Mouse (Mus musculus) forebrain, postnatal 0 days (tissue): Measurements from ENCODE around the gene Mrpl51. TPM values are rescaled to one million over a fixed set of nuclear protein-coding genes. Genes with fewer than 3 reads are reported as not detected.

Source experiments
- ATAC-seq: fragments of 200-750 bp; cut with Nextera tagmentation; 2 replicates; pipeline ENCODE4 v1.8.0; 2017; ENCODE audit warnings: mild to moderate bottlenecking, moderate library complexity
- DNase-seq: peaks from one replicate; pipeline ENCODE4 v3.0.0-alpha.2; 2015
- H3K27ac ChIP-seq: fragments of 300-500 bp; sonication (generic); 2 replicates; pipeline ENCODE4 v1.5.1; 2014; ENCODE audit warnings: low read depth, mild to moderate bottlenecking, antibody characterized with exemption, low read length, moderate library complexity, mixed read lengths
- H3K27me3 ChIP-seq: fragments of 300-500 bp; sonication (generic); 2 replicates; pipeline ENCODE4 v1.6.1; 2014; ENCODE audit warnings: mild to moderate bottlenecking, low read length, mixed read lengths; ENCODE audit not compliant: insufficient read depth
- H3K36me3 ChIP-seq: fragments of 300-500 bp; sonication (generic); 2 replicates; pipeline ENCODE4 v1.6.1; 2014; ENCODE audit warnings: mild to moderate bottlenecking, moderate library complexity; ENCODE audit not compliant: insufficient read depth
- H3K4me1 ChIP-seq: fragments of 300-500 bp; sonication (generic); 2 replicates; pipeline ENCODE4 v1.6.1; 2014; ENCODE audit warnings: antibody characterized with exemption; ENCODE audit not compliant: insufficient read depth
- H3K4me2 ChIP-seq: fragments of 300-500 bp; sonication (generic); 2 replicates; pipeline ENCODE4 v1.6.1; 2014; ENCODE audit warnings: low read depth, mild to moderate bottlenecking, moderate library complexity
- H3K4me3 ChIP-seq: fragments of 300-500 bp; sonication (generic); 2 replicates; pipeline ENCODE4 v1.5.1; 2014; ENCODE audit warnings: low read depth, low read length, mixed read lengths
- H3K9ac ChIP-seq: fragments of 300-500 bp; sonication (generic); 2 replicates; pipeline ENCODE4 v1.6.1; 2014; ENCODE audit warnings: mild to moderate bottlenecking
- H3K9me3 ChIP-seq: fragments of 300-500 bp; sonication (generic); 2 replicates; pipeline ENCODE4 v1.6.1; 2016; ENCODE audit warnings: low read length
- CTCF ChIP-seq: sonication (generic); IDR thresholded peaks from 2 replicates; pipeline ENCODE4 v1.5.1; 2016; ENCODE audit warnings: antibody characterized with exemption, control low read depth, low read depth
- WGBS: fragments of 180-500 bp; shearing (Covaris S2); extraction: QIAGEN DNeasy Blood & Tissue Kit; methylation state at CpG from one replicate; pipeline ENCODE4 v1.1.7; 2014; 5-methylcytosine and 5-hydroxymethylcytosine counted together
- polyA plus RNA-seq: library from polyadenylated mRNA; unstranded; fragments of >200 nt; fragmentation: Nextera tagmentation; extraction: Ambion mirVana; gene quantifications from 2 replicates; pipeline ENCODE4 v1.2.1, GENCODE M21; 2015
- total RNA-seq: library from RNA; depleted of rRNA; stranded (reverse); fragments of >200 nt; gene quantifications from 2 replicates; pipeline ENCODE4 v1.2.3, GENCODE M21; 2014; rRNA removed

Gene Mrpl51
- 51.3 and 54.0 TPM in 2 replicates for total RNA-seq
- polyA plus RNA-seq: 146 and 148 TPM in 2 replicates

- WGBS: under 1% methylated on average over 53 of the region's 54 CpGs
- Histone ChIP-seq H3K4me2 (peak within 1 kb of the TSS; percentile 71), H3K9ac (peak within 1 kb of the TSS; percentile 62), H3K4me3 (peak within 1 kb of the TSS; percentile 56), H3K36me3 (peaks cover 27% of the 10 kb centered on the region; the same call in 1 of the 2 replicates), H3K9me3 (no peaks in the 10 kb centered on the region), H3K27ac (peak within 1 kb of the TSS; percentile 96), H3K27me3 (no peaks in the 10 kb centered on the region), H3K4me1 (peaks cover 8% of the 10 kb centered on the region; the same call in 1 of the 2 replicates)
- ATAC-seq: peak; percentile 98
- DNase-seq: peak; percentile 100
- TF ChIP-seq CTCF: peak; percentile 55
These were observed at the start of gene Mrpl51, which contains the start of gene Ncapd2 for GRCm38 (mm10) chr6:125191332-125192015. TSS of gene Mrpl51 (plus strand) at chr6:125191801. TSS of gene Ncapd2 (minus strand) at chr6:125191701.

- no peak for ATAC-seq
- no peak overlapping the region for H3K4me2 ChIP-seq
- DNase-seq: no peak
- no peak for TF ChIP-seq CTCF
- peaks cover 55% of the 10 kb centered on the region for H3K36me3 ChIP-seq
- H3K4me1 ChIP-seq: peaks cover 22% of the 10 kb centered on the region
- no peak overlapping the region for H3K4me3 ChIP-seq
- WGBS: 91% methylated on average over 8 of the region's 8 CpGs
- no peak overlapping the region for H3K27ac ChIP-seq
- H3K9ac ChIP-seq: no peak overlapping the region
- no peaks in the 10 kb centered on the region for H3K27me3 ChIP-seq
- no peaks in the 10 kb centered on the region for H3K9me3 ChIP-seq
These were observed 49.2 kb upstream of the Mrpl51 start for GRCm38 (mm10) chr6:125142436-125142835.

GRCm38 (mm10) chr6:125143128-125143527 lies 48.5 kb upstream of the Mrpl51 start:
- H3K27me3 ChIP-seq: no peaks in the 10 kb centered on the region
- WGBS: 74% methylated on average over 3 of the region's 3 CpGs
- DNase-seq: no peak
- no peak overlapping the region for H3K27ac ChIP-seq
- no peaks in the 10 kb centered on the region for H3K9me3 ChIP-seq
- TF ChIP-seq CTCF: no peak
- ATAC-seq: no peak
- H3K4me2 ChIP-seq: no peak overlapping the region
- peaks cover 48% of the 10 kb centered on the region for H3K36me3 ChIP-seq
- no peak overlapping the region for H3K4me3 ChIP-seq
- H3K4me1 ChIP-seq: peaks cover 22% of the 10 kb centered on the region
- no peak overlapping the region for H3K9ac ChIP-seq

- no peaks in the 10 kb centered on the region for H3K9me3 ChIP-seq
- peaks cover 40% of the 10 kb centered on the region for H3K36me3 ChIP-seq
- ATAC-seq (no peak), DNase-seq (no peak)
- H3K27me3 ChIP-seq: no peaks in the 10 kb centered on the region
- H3K4me2 ChIP-seq: no peak overlapping the region
- TF ChIP-seq CTCF: no peak
- peaks cover 22% of the 10 kb centered on the region for H3K4me1 ChIP-seq
- 86% methylated on average over 9 of the region's 9 CpGs for WGBS
- H3K4me3 ChIP-seq: no peak overlapping the region
- no peak overlapping the region for H3K27ac ChIP-seq
- no peak overlapping the region for H3K9ac ChIP-seq
These were observed 47.7 kb upstream of the Mrpl51 start for GRCm38 (mm10) chr6:125143904-125144303.

- H3K4me3 ChIP-seq: peak within 1 kb of the TSS; percentile 79
- DNase-seq (peak; percentile 93), ATAC-seq (peak; percentile 96)
- 1% methylated on average over 16 of the region's 16 CpGs for WGBS
- peak within 1 kb of the TSS; percentile 97 for H3K4me2 ChIP-seq
- H3K4me1 ChIP-seq: peaks cover 22% of the 10 kb centered on the region
- no peaks in the 10 kb centered on the region for H3K27me3 ChIP-seq
- peak; percentile 82 for TF ChIP-seq CTCF
- peaks cover 29% of the 10 kb centered on the region for H3K36me3 ChIP-seq
- peak within 1 kb of the TSS; percentile 89 for H3K27ac ChIP-seq
- H3K9ac ChIP-seq: peak within 1 kb of the TSS; percentile 91
- no peaks in the 10 kb centered on the region for H3K9me3 ChIP-seq
These were observed 46.6 kb upstream of the Mrpl51 start, which contains the start of gene Iffo1 for GRCm38 (mm10) chr6:125145001-125145400. TSS of gene Iffo1 (plus strand) at chr6:125145241.

GRCm38 (mm10) chr6:125145479-125145951 lies 46.1 kb upstream of the Mrpl51 start:
- peaks cover 22% of the 10 kb centered on the region for H3K4me1 ChIP-seq
- WGBS: 2% methylated on average over 33 of the region's 35 CpGs
- peak overlapping the region; percentile 79 for H3K4me3 ChIP-seq
- H3K9me3 ChIP-seq: no peaks in the 10 kb centered on the region
- peak overlapping the region; percentile 97 for H3K4me2 ChIP-seq
- ATAC-seq (peak; percentile 66), DNase-seq (no peak)
- no peak for TF ChIP-seq CTCF
- peak overlapping the region; percentile 89 for H3K27ac ChIP-seq
- H3K27me3 ChIP-seq: no peaks in the 10 kb centered on the region
- peak overlapping the region; percentile 91 for H3K9ac ChIP-seq
- peaks cover 24% of the 10 kb centered on the region for H3K36me3 ChIP-seq

- Histone ChIP-seq H3K36me3 (peaks cover 21% of the 10 kb centered on the region), H3K27me3 (no peaks in the 10 kb centered on the region), H3K9me3 (no peaks in the 10 kb centered on the region), H3K4me2 (peak overlapping the region; percentile 97), H3K27ac (no peak overlapping the region), H3K4me1 (peaks cover 22% of the 10 kb centered on the region), H3K9ac (peak overlapping the region; percentile 91), H3K4me3 (peak overlapping the region; percentile 79)
- WGBS: 40% methylated on average over 7 of the region's 7 CpGs
- ATAC-seq (no peak), DNase-seq (peak; percentile 27)
- TF ChIP-seq CTCF: no peak
These were observed 45.5 kb upstream of the Mrpl51 start for GRCm38 (mm10) chr6:125146148-125146547.
